Mouse (Mus musculus): ENCODE results near the gene Lamc1. TPM values are rescaled to one million over a fixed set of nuclear protein-coding genes. Genes with fewer than 3 reads are reported as not detected.
A peak's percentile ranks its signal among the peaks of the same experiment; 100 is the strongest.
"Not testable (repeated sequence)": the region's sequence is repeated elsewhere in the genome, so short reads cannot be mapped to it uniquely, and the experiment has no call there.

The Lamc1 gene
- total RNA-seq, 1 experiment from 2014 or later, result 0.67 TPM

- no peak for ATAC-seq (replicated peaks; ENCODE audit: insufficient number of reproducible peaks, low FRiP score, low TSS enrichment, poor library complexity, severe bottlenecking)
These were observed 23.7 kb downstream of the Lamc1 start for GRCm38 (mm10) chr1:153308915-153309296.

- no peak for ATAC-seq (replicated peaks; ENCODE audit: insufficient number of reproducible peaks, low FRiP score, low TSS enrichment, poor library complexity, severe bottlenecking)
These were observed 24.2 kb downstream of the Lamc1 start for GRCm38 (mm10) chr1:153308179-153308914.

GRCm38 (mm10) chr1:153307509-153308178 is 24.9 kb downstream of the Lamc1 start:
- ATAC-seq (replicated peaks; ENCODE audit: insufficient number of reproducible peaks, low FRiP score, low TSS enrichment, poor library complexity, severe bottlenecking), result no peak

- not testable (repeated sequence) for ATAC-seq (replicated peaks; ENCODE audit: insufficient number of reproducible peaks, low FRiP score, low TSS enrichment, poor library complexity, severe bottlenecking)
These were observed 26.9 kb downstream of the Lamc1 start for GRCm38 (mm10) chr1:153305728-153306127.

- ATAC-seq (replicated peaks; ENCODE audit: insufficient number of reproducible peaks, low FRiP score, low TSS enrichment, poor library complexity, severe bottlenecking), result not testable (repeated sequence)
These were observed 27.3 kb downstream of the Lamc1 start for GRCm38 (mm10) chr1:153305249-153305648.

GRCm38 (mm10) chr1:153299436-153299835 is 33.1 kb downstream of the Lamc1 start:
- ATAC-seq (replicated peaks; ENCODE audit: insufficient number of reproducible peaks, low FRiP score, low TSS enrichment, poor library complexity, severe bottlenecking), result peak; percentile 75

GRCm38 (mm10) chr1:153297774-153298363 is 34.7 kb downstream of the Lamc1 start:
- 0 out of 2 replicates have a peak, but pooled peaks have one; percentile 31 for ATAC-seq (replicated peaks; ENCODE audit: insufficient number of reproducible peaks, low FRiP score, low TSS enrichment, poor library complexity, severe bottlenecking)

GRCm38 (mm10) chr1:153296035-153296434 is 36.6 kb downstream of the Lamc1 start:
- ATAC-seq (replicated peaks; ENCODE audit: insufficient number of reproducible peaks, low FRiP score, low TSS enrichment, poor library complexity, severe bottlenecking), result no peak

GRCm38 (mm10) chr1:153292892-153293291 is 39.7 kb downstream of the Lamc1 start:
- no peak for ATAC-seq (replicated peaks; ENCODE audit: insufficient number of reproducible peaks, low FRiP score, low TSS enrichment, poor library complexity, severe bottlenecking)

GRCm38 (mm10) chr1:153292202-153292601 is 40.4 kb downstream of the Lamc1 start:
- ATAC-seq (replicated peaks; ENCODE audit: insufficient number of reproducible peaks, low FRiP score, low TSS enrichment, poor library complexity, severe bottlenecking), result no peak

GRCm38 (mm10) chr1:153291416-153291815 is 41.2 kb downstream of the Lamc1 start:
- no peak for ATAC-seq (replicated peaks; ENCODE audit: insufficient number of reproducible peaks, low FRiP score, low TSS enrichment, poor library complexity, severe bottlenecking)

- ATAC-seq (replicated peaks; ENCODE audit: insufficient number of reproducible peaks, low FRiP score, low TSS enrichment, poor library complexity, severe bottlenecking), result no peak
These were observed 44.6 kb downstream of the Lamc1 start for GRCm38 (mm10) chr1:153288010-153288409.

- ATAC-seq (replicated peaks; ENCODE audit: insufficient number of reproducible peaks, low FRiP score, low TSS enrichment, poor library complexity, severe bottlenecking), result no peak
These were observed 45.1 kb downstream of the Lamc1 start for GRCm38 (mm10) chr1:153287443-153287842.

- no peak for ATAC-seq (replicated peaks; ENCODE audit: insufficient number of reproducible peaks, low FRiP score, low TSS enrichment, poor library complexity, severe bottlenecking)
These were observed 46.4 kb downstream of the Lamc1 start for GRCm38 (mm10) chr1:153286216-153286615.

- ATAC-seq (replicated peaks; ENCODE audit: insufficient number of reproducible peaks, low FRiP score, low TSS enrichment, poor library complexity, severe bottlenecking), result no peak
These were observed 47.4 kb downstream of the Lamc1 start for GRCm38 (mm10) chr1:153285188-153285587.

GRCm38 (mm10) chr1:153282342-153282975 is 50.1 kb downstream of the Lamc1 start:
- ATAC-seq (replicated peaks; ENCODE audit: insufficient number of reproducible peaks, low FRiP score, low TSS enrichment, poor library complexity, severe bottlenecking), result no peak

GRCm38 (mm10) chr1:153281483-153281882 is 51.1 kb downstream of the Lamc1 start:
- ATAC-seq (replicated peaks; ENCODE audit: insufficient number of reproducible peaks, low FRiP score, low TSS enrichment, poor library complexity, severe bottlenecking), result no peak

GRCm38 (mm10) chr1:153280411-153280810 is 52.2 kb downstream of the Lamc1 start:
- no peak for ATAC-seq (replicated peaks; ENCODE audit: insufficient number of reproducible peaks, low FRiP score, low TSS enrichment, poor library complexity, severe bottlenecking)

GRCm38 (mm10) chr1:153278028-153278613 is 54.5 kb downstream of the Lamc1 start:
- ATAC-seq (replicated peaks; ENCODE audit: insufficient number of reproducible peaks, low FRiP score, low TSS enrichment, poor library complexity, severe bottlenecking), result no peak
